Mouse (Mus musculus): ENCODE measurements around the gene Tbc1d23.

GRCm38 (mm10) chr16:57242857-57243204 is 11.5 kb upstream of the Tbc1d23 start:
- no peak for TF ChIP-seq CTCF (IDR thresholded peaks at IDR 0.05; ENCODE audit: borderline replicate concordance, insufficient read depth, low read depth, low read length)
- TF ChIP-seq POLR2A (IDR thresholded peaks at IDR 0.05; ENCODE audit: borderline replicate concordance, insufficient read depth, low read length): no peak

Measured in cerebellum, adult 2 months (tissue).